ENCODE assay signal across 29 mouse cellular contexts in genomic region chr3:53454005-53454404, GRCm38 (mm10). TPM values are rescaled to one million over a fixed set of nuclear protein-coding genes. Genes with fewer than 3 reads are reported as not detected.
A peak's percentile ranks its signal among the peaks of the same experiment; 100 is the strongest.
DNase-seq lines count a peak whose midpoint lies in the region; ATAC-seq and TF ChIP-seq lines count a peak whose summit lies in the region.
"Had no signal": no experiment of that assay in that cellular context is flagged by ENCODE, and none has a peak within 500 bp of the region (broad histone marks: within the 10 kb centered on the region; RNA-seq: fewer than 3 reads in every experiment).

No protein-coding gene starts in this region.

- peak; percentile 58; the same call in 1 of the 2 replicates for ATAC-seq in liver, postnatal 0 days
- peak; percentile 78 for ATAC-seq in intestine, embryonic 14.5 days (replicated peaks; ENCODE audit: low FRiP score, low TSS enrichment, low read depth)
- no peak for ATAC-seq in forebrain, embryonic 13.5 days
- ATAC-seq: activated CD4-positive, CD25-positive, alpha-beta regulatory T cell, adult 4 months; forebrain, embryonic 16.5 days; Patski had no signal

- H3K36me3 ChIP-seq in liver, postnatal 0 days (replicated peaks; ENCODE audit: insufficient read depth, low read length), result peaks cover 67% of the 10 kb centered on the region
- H3K36me3 ChIP-seq in intestine, embryonic 14.5 days (ENCODE audit: control insufficient read depth, insufficient read depth, low read length), result peaks cover 93% of the 10 kb centered on the region
- peaks cover 91% of the 10 kb centered on the region for H3K36me3 ChIP-seq in forebrain, embryonic 13.5 days (ENCODE audit: poor library complexity, severe bottlenecking)

- intact Hi-C loops in left cerebral cortex, adult 2 months (cut with DNase I), result no loop called here

- H3K9ac ChIP-seq in liver, postnatal 0 days (replicated peaks), result no peak overlapping the region
- H3K9ac ChIP-seq in intestine, embryonic 14.5 days (ENCODE audit: low read length), result no peak overlapping the region
- no peak overlapping the region for H3K9ac ChIP-seq in forebrain, embryonic 13.5 days
- H3K9ac ChIP-seq: embryonic facial prominence, embryonic 15.5 days; heart, embryonic 12.5 days; hindbrain, embryonic 15.5 days had no signal

- no peak for TF ChIP-seq CTCF in liver, postnatal 0 days (IDR thresholded peaks at IDR 0.05; ENCODE audit: low read depth)
- TF ChIP-seq CTCF in left cerebral cortex, adult 2 months (IDR thresholded peaks at IDR 0.05), result no peak

- H3K27me3 ChIP-seq in liver, postnatal 0 days (ENCODE audit: insufficient read depth, low read length), result no peaks in the 10 kb centered on the region
- no peaks in the 10 kb centered on the region for H3K27me3 ChIP-seq in intestine, embryonic 14.5 days (replicated peaks; ENCODE audit: control insufficient read depth, insufficient read depth, low read length)
- H3K27me3 ChIP-seq in forebrain, embryonic 13.5 days, result no peaks in the 10 kb centered on the region
- H3K27me3 ChIP-seq: CH12.LX; embryonic facial prominence, embryonic 15.5 days; heart, embryonic 12.5 days; hindbrain, embryonic 15.5 days; Patski had no signal

- 73% methylated on average over 6 of the region's 6 CpGs for WGBS in liver, postnatal 0 days (ENCODE audit: insufficient replicate concordance)
- 81% methylated on average over 6 of the region's 6 CpGs for WGBS in intestine, embryonic 14.5 days
- 37% methylated on average over 6 of the region's 6 CpGs for WGBS in large intestine, adult 2 months
- WGBS in forebrain, embryonic 13.5 days, result 93% methylated on average over 6 of the region's 6 CpGs

- H3K4me1 ChIP-seq in liver, postnatal 0 days (ENCODE audit: insufficient read depth), result peaks cover 7% of the 10 kb centered on the region; the same call in 1 of the 2 replicates
- H3K4me1 ChIP-seq in intestine, embryonic 14.5 days (replicated peaks; ENCODE audit: control insufficient read depth, insufficient read depth, low read length), result no peaks in the 10 kb centered on the region
- no peaks in the 10 kb centered on the region for H3K4me1 ChIP-seq in forebrain, embryonic 13.5 days
- H3K4me1 ChIP-seq: embryonic facial prominence, embryonic 15.5 days; heart, embryonic 12.5 days; hindbrain, embryonic 15.5 days had no signal

- TF ChIP-seq EP300 in liver, postnatal 0 days (IDR thresholded peaks at IDR 0.05; ENCODE audit: low read depth), result no peak

- H3K9me3 ChIP-seq in liver, postnatal 0 days (ENCODE audit: low read length), result no peaks in the 10 kb centered on the region
- no peaks in the 10 kb centered on the region for H3K9me3 ChIP-seq in intestine, embryonic 14.5 days (ENCODE audit: control insufficient read depth, low read length)
- H3K9me3 ChIP-seq in forebrain, embryonic 13.5 days (replicated peaks), result no peaks in the 10 kb centered on the region
- H3K9me3 ChIP-seq: embryonic facial prominence, embryonic 15.5 days; heart, embryonic 12.5 days; hindbrain, embryonic 15.5 days had no signal

- H3K27ac ChIP-seq in liver, postnatal 0 days (ENCODE audit: low read depth), result no peak overlapping the region
- no peak overlapping the region for H3K27ac ChIP-seq in intestine, embryonic 14.5 days (ENCODE audit: low read depth)
- no peak overlapping the region for H3K27ac ChIP-seq in left cerebral cortex, adult 2 months
- no peak overlapping the region for H3K27ac ChIP-seq in forebrain, embryonic 13.5 days
- H3K27ac ChIP-seq: embryonic facial prominence, embryonic 15.5 days; hindbrain, embryonic 15.5 days had no signal

- DNase-seq in liver, postnatal 0 days, result no peak
- no peak for DNase-seq in liver
- DNase-seq in intestine, embryonic 14.5 days (ENCODE audit: low spot score), result no peak
- DNase-seq in large intestine, adult 2 months (ENCODE audit: low read depth, low spot score), result peak; percentile 88
- DNase-seq in thymus, postnatal 0 days (ENCODE audit: low spot score), result no peak
- DNase-seq in left cerebral cortex, adult 2 months (ENCODE audit: extremely low spot score in 1 of 2, low spot score in 2 of 2), result no peak
- DNase-seq: adrenal gland, postnatal 14 days; cerebellum, adult 8-10 months; cerebellum, postnatal 14 days; embryo, embryonic 11 days; gastrocnemius, postnatal 14 days had no signal

- H3K4me3 ChIP-seq in liver, postnatal 0 days (ENCODE audit: low read depth, low read length), result no peak overlapping the region
- no peak overlapping the region for H3K4me3 ChIP-seq in intestine, embryonic 14.5 days (ENCODE audit: low read depth, low read length)
- H3K4me3 ChIP-seq in left cerebral cortex, adult 2 months, result no peak overlapping the region
- H3K4me3 ChIP-seq in forebrain, embryonic 13.5 days, result no peak overlapping the region
- H3K4me3 ChIP-seq: embryonic facial prominence, embryonic 15.5 days; erythroblast, embryonic 14.5 days; heart, embryonic 12.5 days; hindbrain, embryonic 15.5 days had no signal

- H3K4me2 ChIP-seq in liver, postnatal 0 days (ENCODE audit: low read depth, low read length), result no peak overlapping the region
- no peak overlapping the region for H3K4me2 ChIP-seq in intestine, embryonic 14.5 days (ENCODE audit: low read length)
- no peak overlapping the region for H3K4me2 ChIP-seq in forebrain, embryonic 13.5 days
- H3K4me2 ChIP-seq: embryonic facial prominence, embryonic 15.5 days; heart, embryonic 12.5 days; hindbrain, embryonic 15.5 days had no signal

RNA-seq across cellular contexts. Expression of gene Nhlrc3, which starts 9.1 kb away (rescaled TPM):
- polyA plus RNA-seq in liver, postnatal 0 days (2015; fragmentation: Nextera tagmentation; extraction: Ambion mirVana), result 5.0 and 6.1 TPM in 2 replicates
- polyA plus RNA-seq in intestine, embryonic 14.5 days (2014; fragmentation: Nextera tagmentation; extraction: Ambion mirVana), result 12.1 and 12.2 TPM in 2 replicates
- polyA plus RNA-seq in large intestine, adult 2 months (2012; rRNA removed), result 10.0 and 13.4 TPM in 2 replicates
- 6.3 and 6.7 TPM in 2 replicates for polyA plus RNA-seq in thymus, postnatal 0 days (2015; fragmentation: Nextera tagmentation; extraction: Ambion mirVana)
- total RNA-seq in left cerebral cortex, adult 2 months (2021), result 10 to 100 TPM in 1 of 2 experiments, 1 to 10 TPM in 1; 8.2 to 11.1 TPM
- 7.2 and 9.7 TPM in 2 replicates for polyA plus RNA-seq in forebrain, embryonic 13.5 days (2015; fragmentation: Nextera tagmentation; extraction: Ambion mirVana)

RNA-seq across cellular contexts. Expression of gene Proser1, which starts 9.5 kb away (rescaled TPM):
- polyA plus RNA-seq in liver, postnatal 0 days (2015; fragmentation: Nextera tagmentation; extraction: Ambion mirVana), result 4.0 and 4.1 TPM in 2 replicates
- polyA plus RNA-seq in intestine, embryonic 14.5 days (2014; fragmentation: Nextera tagmentation; extraction: Ambion mirVana), result 18.6 and 19.3 TPM in 2 replicates
- polyA plus RNA-seq in large intestine, adult 2 months (2012; rRNA removed), result 7.8 and 11.4 TPM in 2 replicates
- polyA plus RNA-seq in thymus, postnatal 0 days (2015; fragmentation: Nextera tagmentation; extraction: Ambion mirVana), result 12.3 and 19.1 TPM in 2 replicates
- 10 to 100 TPM; 21.3 to 22.1 TPM for total RNA-seq in left cerebral cortex, adult 2 months (2021)
- polyA plus RNA-seq in forebrain, embryonic 13.5 days (2015; fragmentation: Nextera tagmentation; extraction: Ambion mirVana), result 28.8 and 32.9 TPM in 2 replicates

RNA-seq across cellular contexts. Expression of gene Stoml3, which starts 34.4 kb away (rescaled TPM):
- polyA plus RNA-seq in liver, postnatal 0 days (2015; fragmentation: Nextera tagmentation; extraction: Ambion mirVana), result not detected in 2 replicates
- 0.13 TPM in 1 of 2 replicates, not detected in the other for polyA plus RNA-seq in intestine, embryonic 14.5 days (2014; fragmentation: Nextera tagmentation; extraction: Ambion mirVana)
- not detected in 2 replicates for polyA plus RNA-seq in large intestine, adult 2 months (2012; rRNA removed)
- not detected in 2 replicates for polyA plus RNA-seq in thymus, postnatal 0 days (2015; fragmentation: Nextera tagmentation; extraction: Ambion mirVana)
- total RNA-seq in left cerebral cortex, adult 2 months (2021), result not detected
- not detected in 2 replicates for polyA plus RNA-seq in forebrain, embryonic 13.5 days (2015; fragmentation: Nextera tagmentation; extraction: Ambion mirVana)
- total RNA-seq: adrenal gland, adult 18-20 months; adrenal gland, postnatal 14 days; CH12.LX; common myeloid progenitor, adult 5-6 weeks; gastrocnemius, postnatal 14 days; granulocyte monocyte progenitor cell, adult 5-6 weeks; heart, adult 8-10 months; heart, postnatal 25 days had no signal
- polyA plus RNA-seq: activated CD4-positive, CD25-positive, alpha-beta regulatory T cell, adult 4 months; embryonic facial prominence, embryonic 11.5 days; erythroblast, embryonic 14.5 days; forebrain, embryonic 11.5 days; forebrain, embryonic 16.5 days; heart, embryonic 12.5 days; heart, embryonic 16.5 days; hindbrain, embryonic 11.5 days; hindbrain, embryonic 15.5 days had no signal
